Mouse (Mus musculus): ENCODE data around the gene Pitpnm2.

DNA sequence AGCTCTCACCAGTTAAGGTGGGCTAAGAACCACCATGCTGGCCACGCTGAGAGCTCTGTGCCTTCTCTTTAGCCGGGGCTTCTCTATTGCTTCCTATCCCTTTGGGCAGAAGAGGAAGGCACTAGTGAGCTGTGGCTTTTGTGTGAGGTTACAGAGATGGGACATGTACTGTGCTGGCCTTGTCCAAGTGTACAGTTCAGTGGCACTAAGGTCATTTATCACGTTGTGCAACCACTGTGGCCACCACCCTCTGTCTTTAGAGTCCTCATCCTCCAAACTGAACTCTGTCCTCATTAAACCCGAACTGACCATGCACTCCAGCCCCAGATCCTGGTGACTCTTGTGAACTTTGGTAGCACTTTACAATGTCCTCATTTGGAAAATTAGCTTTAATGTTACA lies 23.1 kb downstream of the Pitpnm2 start:
- no peak for TF ChIP-seq MYOD1 (IDR thresholded peaks at IDR 0.05; ENCODE audit: control insufficient read depth in 1 of 3, insufficient read length in 2 of 3, low read depth in 2 of 3)
- TF ChIP-seq POLR2A (IDR thresholded peaks at IDR 0.05; ENCODE audit: insufficient read length, low read depth): no peak
- no peak for TF ChIP-seq MAX (IDR thresholded peaks at IDR 0.05; ENCODE audit: low read depth)
